Mouse (Mus musculus) adrenal gland, postnatal 0 days (tissue): Measurements from ENCODE around the gene Cacna1d. TPM values are rescaled to one million over a fixed set of nuclear protein-coding genes. Genes with fewer than 3 reads are reported as not detected.

Experiments
- polyA plus RNA-seq: library from polyadenylated mRNA; unstranded; fragments of >200 nt; fragmentation: Nextera tagmentation; extraction: Ambion mirVana; gene quantifications from 2 replicates; pipeline ENCODE4 v1.2.1, GENCODE M21; 2015

Cacna1d gene
- 2.7 and 5.7 TPM in 2 replicates for polyA plus RNA-seq

DNA sequence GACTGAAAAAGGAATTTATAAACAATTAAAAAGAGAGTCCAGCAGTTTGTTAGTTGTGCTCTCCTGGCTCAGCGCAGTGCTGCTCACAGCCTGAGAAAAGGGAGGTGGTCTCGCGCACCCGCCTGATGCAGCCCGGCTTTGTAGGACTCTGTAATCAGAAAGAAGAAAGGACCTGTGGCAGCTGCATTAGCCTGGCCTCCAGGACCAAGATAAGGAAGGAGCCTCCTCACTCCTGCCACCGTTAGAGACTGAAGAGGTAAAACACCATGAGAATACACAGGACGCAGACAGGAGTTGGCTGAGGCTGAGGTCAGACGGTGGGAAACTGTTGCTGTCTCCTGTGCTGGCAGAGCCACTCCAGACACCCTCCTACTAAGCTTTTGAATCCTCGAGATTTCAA is at the start of gene Cacna1d:
Gene Cacna1d (minus strand): TSS at position 114 of the 400 bp plus-strand sequence.

DNA sequence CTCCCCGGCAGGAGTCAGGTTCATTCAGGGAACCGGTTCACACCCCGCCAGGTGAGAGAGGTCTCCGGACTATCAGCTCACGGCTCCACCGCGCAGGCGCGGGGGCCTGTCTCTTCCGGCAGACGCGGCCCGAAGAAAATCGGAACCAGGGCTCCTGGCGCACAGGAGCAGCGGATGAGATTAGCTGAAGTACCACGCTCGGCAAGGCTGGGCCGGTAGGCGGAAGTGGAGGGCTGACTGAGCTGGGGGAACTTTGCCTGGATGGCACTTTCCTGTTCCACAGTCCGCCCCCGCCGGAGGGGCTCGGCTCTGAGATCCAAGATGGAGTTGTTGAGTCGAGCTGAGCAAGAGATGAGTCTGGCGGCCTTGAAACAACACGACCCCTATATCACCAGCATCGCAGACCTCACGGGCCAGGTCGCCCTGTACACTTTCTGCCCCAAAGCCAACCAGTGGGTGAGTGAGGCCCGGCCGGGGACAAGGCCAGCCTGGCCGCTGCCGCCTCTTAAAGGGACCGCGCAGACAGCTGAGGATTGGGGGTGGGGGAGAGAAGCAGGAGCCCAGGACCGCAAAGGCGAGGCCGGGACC is 11.8 kb downstream of the Cacna1d start, which contains the start of gene Dcp1a:
Gene Dcp1a (plus strand): TSS at position 175 of the 588 bp plus-strand sequence.

DNA sequence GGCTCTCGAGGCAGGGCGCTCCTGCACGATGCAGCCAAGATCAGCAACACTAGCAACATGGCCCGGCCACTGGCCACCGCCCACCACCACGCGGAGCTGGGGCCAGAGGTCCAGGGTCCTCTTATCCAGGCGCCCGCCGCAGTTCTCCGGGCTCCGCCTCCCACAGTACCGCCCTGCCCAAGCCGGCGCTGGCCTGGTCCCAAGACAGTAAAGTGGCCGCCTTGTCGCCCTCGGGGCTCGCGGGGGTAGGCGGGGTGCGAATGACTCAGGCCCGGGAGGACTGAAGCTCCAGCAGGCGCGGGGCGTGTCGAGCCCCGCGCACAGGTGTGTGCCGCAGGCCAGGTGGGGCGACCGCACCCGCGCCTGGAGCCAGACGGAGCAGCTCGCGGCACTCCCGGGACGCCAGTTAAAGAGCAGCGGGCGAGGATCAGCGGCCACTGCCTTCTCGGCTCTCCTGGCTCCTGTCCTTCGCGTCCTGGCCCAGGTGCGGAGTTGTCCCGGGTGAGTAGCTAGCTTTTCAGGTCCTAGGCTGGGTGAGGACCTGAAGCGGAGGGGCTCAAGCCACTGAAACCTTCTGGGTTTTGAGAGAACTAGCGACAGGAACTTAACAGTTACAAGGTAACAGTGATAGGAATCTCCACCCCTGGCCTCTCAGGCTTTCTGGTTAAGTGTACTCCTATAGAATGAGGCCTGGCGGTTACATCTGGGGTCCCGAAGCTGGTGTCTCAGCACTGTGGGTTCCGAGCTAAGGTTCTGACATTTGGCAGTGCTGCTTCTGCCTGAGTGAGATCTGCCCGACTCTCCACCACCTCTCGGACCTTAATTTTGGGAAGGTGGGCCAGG is 482.3 kb downstream of the Cacna1d start, which contains the start of the genes Il17rb and Chdh:
Gene Il17rb (minus strand): TSS at position 164 of the 843 bp plus-strand sequence.
Gene Chdh (plus strand): TSS at position 291 of the 843 bp plus-strand sequence.

Other genes with a start within 250 kb of the Cacna1d start
- 7.2 and 11.8 TPM in 2 replicates for gene Dcp1a, start 11.9 kb downstream of the Cacna1d start, polyA plus RNA-seq
- 124 and 184 TPM in 2 replicates for gene Tkt, start 56.9 kb upstream of the Cacna1d start, polyA plus RNA-seq
- gene Prkcd, start 134.8 kb upstream of the Cacna1d start, polyA plus RNA-seq = 44.7 and 125 TPM in 2 replicates
- 18.9 and 32.4 TPM in 2 replicates for gene Rft1, start 162.9 kb upstream of the Cacna1d start, polyA plus RNA-seq
- gene Sfmbt1, start 223.4 kb upstream of the Cacna1d start, polyA plus RNA-seq = 6.5 and 9.1 TPM in 2 replicates